Mouse (Mus musculus) MEL (cell line): ENCODE measurements at regions not wholly inside any gene's neighbourhood (a gene's known extent, or its start where the extent isn't known, plus 50 kb on each side); places are given as distances from the start of the nearest gene placed in this dataset.
A peak's percentile ranks its signal among the peaks of the same experiment; 100 is the strongest.

Source experiments
- DNase-seq: peaks from one replicate; pipeline ENCODE4 v3.0.0; 2011; ENCODE audit warnings: low read depth, low spot score
- H3K27ac ChIP-seq: 2 replicates; pipeline ENCODE4 v1.5.1; 2012; ENCODE audit warnings: low read depth, mild to moderate bottlenecking, control low read depth, low read length, moderate library complexity; ENCODE audit not compliant: control insufficient read depth
- H3K27me3 ChIP-seq, 2 experiments: fragments of 150-350 bp in 1 of 2; sonication (generic) in 1 of 2; 2 replicates each; pipeline ENCODE4 v1.6.1; 2012; ENCODE audit warnings: low read length in 2 of 2, mild to moderate bottlenecking in 2 of 2, improper control_type of control experiment in 1 of 2, moderate library complexity in 1 of 2; ENCODE audit not compliant: insufficient read depth in 2 of 2, control insufficient read depth in 1 of 2
- H3K36me3 ChIP-seq, 2 experiments: 2 replicates each; pipeline ENCODE4 v1.6.1; 2012 to 2014; ENCODE audit warnings: low read length in 2 of 2, improper control_type of control experiment in 1 of 2, inconsistent platforms in 1 of 2, mild to moderate bottlenecking in 1 of 2; ENCODE audit not compliant: insufficient read depth in 2 of 2, control insufficient read depth in 1 of 2
- H3K4me1 ChIP-seq, 2 experiments: fragments of 150-350 bp in 1 of 2; sonication (generic) in 1 of 2; 2 replicates each; pipeline ENCODE4 v1.6.1; 2012; ENCODE audit warnings: low read length in 2 of 2, improper control_type of control experiment in 1 of 2, mild to moderate bottlenecking in 1 of 2; ENCODE audit not compliant: insufficient read depth in 2 of 2, control insufficient read depth in 1 of 2
- H3K4me3 ChIP-seq, 2 experiments: fragments of 150-350 bp in 1 of 2; sonication (generic) in 1 of 2; 2 replicates each; pipeline ENCODE4 v1.5.1; 2012; ENCODE audit warnings: low read depth in 2 of 2, low read length in 2 of 2, mild to moderate bottlenecking in 2 of 2, moderate library complexity in 2 of 2, control low read depth in 1 of 2, improper control_type of control experiment in 1 of 2; ENCODE audit not compliant: control insufficient read depth in 1 of 2, insufficient read depth in 1 of 2
- H3K79me2 ChIP-seq: 2 replicates; pipeline ENCODE4 v1.6.1; 2012; ENCODE audit warnings: mild to moderate bottlenecking, low read length, moderate library complexity; ENCODE audit not compliant: control insufficient read depth, poor library complexity, insufficient read depth
- H3K9ac ChIP-seq: 2 replicates; pipeline ENCODE4 v1.6.1; 2012; ENCODE audit warnings: low read depth, mild to moderate bottlenecking, control low read depth, low read length, moderate library complexity; ENCODE audit not compliant: control insufficient read depth, poor library complexity, severe bottlenecking
- H3K9me3 ChIP-seq: fragments of 150-350 bp; sonication (generic); replicated peaks from 2 replicates; pipeline ENCODE4 v1.6.1; 2012; ENCODE audit warnings: mild to moderate bottlenecking, low read length, improper control_type of control experiment, moderate library complexity; ENCODE audit not compliant: insufficient read depth
- CHD1 ChIP-seq: IDR thresholded peaks from 2 replicates; pipeline ENCODE4 v1.6.1; 2012; ENCODE audit warnings: low read depth, mild to moderate bottlenecking, inconsistent platforms, low read length, improper control_type of control experiment
- ELF1 ChIP-seq: IDR thresholded peaks from 2 replicates; pipeline ENCODE4 v1.6.1; 2014; ENCODE audit warnings: low read depth, mild to moderate bottlenecking, inconsistent platforms, low read length, improper control_type of control experiment, moderate library complexity
- GABPA ChIP-seq: IDR thresholded peaks from 2 replicates; pipeline ENCODE4 v1.6.1; 2012; ENCODE audit warnings: low read depth, mild to moderate bottlenecking, inconsistent platforms, low read length, improper control_type of control experiment, moderate library complexity
- HCFC1 ChIP-seq: IDR thresholded peaks from 2 replicates; pipeline ENCODE4 v1.6.1; 2012; ENCODE audit warnings: low read depth, mild to moderate bottlenecking, inconsistent platforms, low read length, improper control_type of control experiment, moderate library complexity
- JUND ChIP-seq: IDR thresholded peaks from 2 replicates; pipeline ENCODE4 v1.6.1; 2011; ENCODE audit warnings: low read depth, mild to moderate bottlenecking, improper control_type of control experiment, low read length
- KAT2A ChIP-seq: conservative IDR thresholded peaks from 2 replicates; pipeline ENCODE4 v1.6.1; 2012; ENCODE audit warnings: low read depth, low read length, improper control_type of control experiment, inconsistent platforms
- MAZ ChIP-seq: IDR thresholded peaks from 2 replicates; pipeline ENCODE4 v1.6.1; 2012; ENCODE audit warnings: low read depth, mild to moderate bottlenecking, inconsistent platforms, low read length, improper control_type of control experiment
- NELFE ChIP-seq: IDR thresholded peaks from 2 replicates; pipeline ENCODE4 v1.6.1; 2011; ENCODE audit warnings: low read depth, low read length, improper control_type of control experiment
- POLR2A ChIP-seq, 2 experiments: IDR thresholded peaks; 2 replicates each; pipeline ENCODE4 v1.6.1; 2011 to 2012; ENCODE audit warnings: low read length in 2 of 2, mild to moderate bottlenecking in 2 of 2, control low read depth in 1 of 2, improper control_type of control experiment in 1 of 2, low read depth in 1 of 2, moderate library complexity in 1 of 2; ENCODE audit not compliant: control insufficient read depth in 1 of 2, insufficient read depth in 1 of 2, poor library complexity in 1 of 2
- POLR2AphosphoS2 ChIP-seq: IDR thresholded peaks from 2 replicates; pipeline ENCODE4 v1.6.1; 2011; ENCODE audit warnings: low read length, improper control_type of control experiment
- SMC3 ChIP-seq: IDR thresholded peaks from 2 replicates; pipeline ENCODE4 v1.6.1; 2011; ENCODE audit warnings: low read depth, low read length, improper control_type of control experiment
- TBP ChIP-seq: IDR thresholded peaks from 2 replicates; pipeline ENCODE4 v1.8.0; 2011; ENCODE audit warnings: low read depth, low read length, improper control_type of control experiment
- TCF12 ChIP-seq: IDR thresholded peaks from 2 replicates; pipeline ENCODE4 v1.6.1; 2014; ENCODE audit warnings: low read depth, mild to moderate bottlenecking, inconsistent platforms, low read length, improper control_type of control experiment, moderate library complexity
- UBTF ChIP-seq: IDR thresholded peaks from 2 replicates; pipeline ENCODE4 v1.6.1; 2012; ENCODE audit warnings: low read depth, mild to moderate bottlenecking, inconsistent platforms, low read length, improper control_type of control experiment, moderate library complexity, borderline replicate concordance; ENCODE audit not compliant: insufficient read depth
- USF1 ChIP-seq: IDR thresholded peaks from 2 replicates; pipeline ENCODE4 v1.6.1; 2014; ENCODE audit warnings: low read depth, mild to moderate bottlenecking, inconsistent platforms, low read length, improper control_type of control experiment, moderate library complexity
- USF2 ChIP-seq, 2 experiments: IDR thresholded peaks; 2 replicates each; pipeline ENCODE4 v1.6.1; 2011 to 2012; ENCODE audit warnings: improper control_type of control experiment in 2 of 2, low read length in 2 of 2, borderline replicate concordance in 1 of 2, inconsistent platforms in 1 of 2, low read depth in 1 of 2, mild to moderate bottlenecking in 1 of 2; ENCODE audit not compliant: insufficient read depth in 1 of 2
- ZMIZ1 ChIP-seq: IDR thresholded peaks from 2 replicates; pipeline ENCODE4 v1.6.1; 2012; ENCODE audit warnings: low read depth, mild to moderate bottlenecking, inconsistent platforms, low read length, improper control_type of control experiment, moderate library complexity

DNA sequence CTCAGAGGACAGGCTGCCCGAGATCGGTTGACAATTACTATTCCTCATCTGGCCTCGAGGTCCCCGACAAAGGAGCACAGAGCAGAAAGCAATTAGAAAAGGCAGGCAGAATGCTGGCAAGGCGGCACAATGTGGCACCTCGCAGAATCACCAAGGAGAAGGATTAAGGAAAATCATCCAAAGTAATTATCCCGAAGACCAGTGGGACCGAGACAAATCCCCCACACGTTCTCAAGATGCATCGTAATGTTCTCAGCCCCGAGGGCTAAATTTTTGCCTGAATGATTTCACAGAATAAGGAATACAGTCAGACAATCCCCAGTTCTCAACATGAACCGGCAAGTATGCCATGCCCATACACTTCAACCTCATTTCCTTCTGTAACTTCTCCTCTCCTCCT lies 144.1 kb downstream of the Rchy1 start:
- Histone ChIP-seq H3K4me1 (peaks cover 10 to 14% of the 10 kb centered on the region in 2 experiments), H3K79me2 (peaks cover 4% of the 10 kb centered on the region), H3K4me3 (no peak overlapping the region), H3K27me3 (no peaks in the 10 kb centered on the region), H3K36me3 (peaks cover 0 to 22% of the 10 kb centered on the region in 2 experiments; a peak in 2 of 4 replicates), H3K27ac (no peak overlapping the region), H3K9ac (no peak overlapping the region), H3K9me3 (no peaks in the 10 kb centered on the region)
- no peak for DNase-seq
- TF ChIP-seq POLR2AphosphoS2 (no peak), UBTF (no peak), TBP (no peak), MAZ (no peak), KAT2A (no peak), USF2 (IDR thresholded peaks at IDR 0.05; ENCODE audit: borderline replicate concordance in 1 of 2, insufficient read depth in 1 of 2, low read depth in 1 of 2, low read length in 2 of 2) (no peak), ELF1 (no peak), NELFE (no peak), CHD1 (no peak)

DNA sequence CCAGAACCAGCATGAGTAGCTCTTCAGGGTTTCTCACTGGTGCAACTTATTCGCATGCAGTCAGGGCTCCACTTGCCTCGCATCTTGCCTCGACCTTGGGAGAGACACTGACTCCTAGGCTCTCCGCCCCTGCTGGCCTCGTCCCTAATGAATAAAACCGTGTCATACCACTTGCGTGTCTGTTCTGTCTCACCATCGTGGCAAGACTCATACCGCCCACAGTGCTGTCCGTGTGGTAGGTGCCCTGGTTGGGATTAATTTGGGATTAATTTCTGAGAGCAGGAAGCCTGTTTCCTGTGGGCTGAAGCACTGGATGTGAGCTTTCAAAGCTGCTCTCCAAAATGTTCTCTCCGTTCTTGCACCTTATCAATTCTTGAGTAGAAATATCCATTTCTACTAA lies 144.7 kb downstream of the Rchy1 start:
- no peak for DNase-seq
- H3K9ac ChIP-seq: no peak overlapping the region
- TF ChIP-seq GABPA: no peak
- no peak overlapping the region for H3K27ac ChIP-seq
- H3K27me3 ChIP-seq: no peaks in the 10 kb centered on the region
- peaks cover 5% of the 10 kb centered on the region for H3K79me2 ChIP-seq
- peaks cover 0 to 26% of the 10 kb centered on the region in 2 experiments; a peak in 2 of 4 replicates for H3K36me3 ChIP-seq
- peaks cover 10 to 14% of the 10 kb centered on the region in 2 experiments for H3K4me1 ChIP-seq
- no peak overlapping the region for H3K4me3 ChIP-seq
- no peaks in the 10 kb centered on the region for H3K9me3 ChIP-seq

DNA sequence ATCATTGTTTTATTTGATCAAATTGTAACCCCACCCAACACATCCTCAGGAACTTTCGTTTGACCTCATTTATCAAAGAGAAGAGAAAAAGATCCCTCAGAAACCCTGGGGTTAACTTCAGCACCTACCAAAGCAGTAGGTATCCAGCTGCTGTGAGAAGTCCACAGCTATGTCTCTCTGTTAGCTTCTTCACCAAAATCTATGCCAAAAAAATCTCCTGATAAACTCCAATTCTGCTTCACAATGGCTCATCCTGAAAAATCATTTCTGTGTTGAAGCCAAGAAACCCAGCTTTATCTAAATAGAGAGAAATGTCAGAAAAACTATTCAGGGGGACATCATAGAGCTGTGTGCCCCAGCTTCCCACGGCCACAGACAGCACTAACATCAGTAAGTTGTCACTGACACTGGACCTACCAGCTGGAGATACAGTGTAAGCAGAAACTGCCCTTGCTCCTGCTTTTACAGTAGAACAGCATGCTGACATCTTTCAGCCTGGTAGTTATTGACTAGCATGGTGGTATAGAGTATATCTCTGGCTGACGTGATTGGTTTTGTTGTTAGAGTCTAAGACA lies 146.4 kb downstream of the Rchy1 start:
- TF ChIP-seq POLR2A (IDR thresholded peaks at IDR 0.05; ENCODE audit: control insufficient read depth in 1 of 2, insufficient read depth in 1 of 2, low read depth in 1 of 2, low read length in 2 of 2, poor library complexity in 1 of 2) (no peak), ZMIZ1 (no peak), HCFC1 (no peak), TCF12 (no peak), JUND (no peak), SMC3 (no peak), USF1 (no peak), POLR2AphosphoS2 (no peak), CHD1 (no peak)
- H3K27ac ChIP-seq: peak overlapping the region; percentile 100

More for the DNA sequence above, 146.4 kb downstream of the Rchy1 start:
- H3K27me3 ChIP-seq: no peaks in the 10 kb centered on the region
- H3K9me3 ChIP-seq: no peaks in the 10 kb centered on the region
- H3K9ac ChIP-seq: no peak overlapping the region
- no peak for DNase-seq
- H3K4me3 ChIP-seq: no peak overlapping the region
- peaks cover 0 to 32% of the 10 kb centered on the region in 2 experiments; a peak in 2 of 4 replicates for H3K36me3 ChIP-seq
- peaks cover 10 to 19% of the 10 kb centered on the region in 2 experiments for H3K4me1 ChIP-seq
- H3K79me2 ChIP-seq: peaks cover 7% of the 10 kb centered on the region
